Mouse (Mus musculus): ENCODE results near the gene Zfp958.
"Not testable (repeated sequence)": the region's sequence is repeated elsewhere in the genome, so short reads cannot be mapped to it uniquely, and the experiment has no call there.

The Zfp958 gene

DNA sequence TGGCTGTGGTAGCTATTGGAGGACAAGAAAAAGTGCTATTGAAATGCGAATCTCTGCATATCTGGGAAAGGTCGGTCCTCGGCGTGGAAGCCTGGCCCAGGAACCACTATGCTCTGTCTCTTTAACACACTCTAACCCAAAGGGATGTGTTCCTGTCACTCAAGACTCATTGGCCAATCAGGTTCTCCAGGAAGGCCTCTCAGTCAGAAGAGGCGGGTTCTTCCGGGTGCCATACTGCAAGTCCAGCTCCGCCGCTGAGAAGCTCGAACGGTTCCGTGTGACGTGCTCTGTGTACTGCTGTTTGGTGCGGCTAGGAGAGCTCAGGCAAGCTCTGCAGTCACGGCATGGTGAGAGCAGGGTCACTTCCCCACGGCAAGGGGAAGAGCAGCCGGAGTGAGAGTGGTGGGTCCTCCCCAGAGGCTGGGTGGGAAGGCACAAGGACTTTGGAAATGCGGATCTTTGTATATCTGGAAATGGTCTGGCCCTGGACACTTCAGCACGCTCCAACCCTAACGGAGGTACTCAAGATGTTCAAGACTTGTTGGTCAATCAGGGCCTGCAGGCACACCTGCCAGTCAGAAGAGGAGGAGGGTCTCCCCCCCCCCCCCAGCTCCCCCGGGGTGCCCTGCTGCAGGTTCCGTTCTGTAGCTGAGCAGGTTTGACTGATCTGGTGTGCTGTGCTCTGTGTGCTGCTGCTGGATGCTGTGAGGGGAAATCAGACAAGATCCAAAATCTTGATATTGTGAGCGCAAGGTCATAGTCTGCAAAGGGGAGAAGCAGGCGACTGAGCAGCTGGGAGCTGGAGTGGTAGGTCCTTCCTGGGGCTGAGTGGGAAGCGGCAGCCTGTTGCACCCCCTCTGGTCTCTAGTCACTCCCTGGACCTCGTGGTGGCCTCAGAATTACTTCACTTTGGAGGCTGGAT lies at the start of gene Zfp958:
Zfp958 (plus strand) TSS at position 236 of the 922 bp plus-strand sequence.
- DNase-seq (ENCODE audit: low spot score in 2 of 2): peak; percentile 97 to 98

DNA sequence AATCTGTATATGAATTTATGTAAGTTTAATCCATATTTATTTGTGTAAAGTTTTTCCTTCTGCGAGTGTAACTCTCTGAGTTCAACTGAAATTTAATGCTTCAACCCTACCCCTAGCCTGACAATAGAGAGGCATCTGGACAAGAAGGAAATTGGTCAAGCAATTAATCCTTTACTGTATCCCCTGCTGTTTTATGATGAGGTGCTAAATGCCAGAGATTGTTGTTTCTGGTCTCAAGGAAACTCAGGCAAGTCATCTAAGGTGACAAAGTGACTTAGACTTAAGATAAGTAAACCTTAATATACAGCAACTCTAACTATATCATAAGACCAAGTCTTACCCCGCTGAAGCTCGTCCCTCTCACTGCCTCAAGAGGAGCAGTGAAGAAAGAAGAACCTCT lies 31.0 kb upstream of the Zfp958 start:
- no peak for DNase-seq (ENCODE audit: low spot score in 2 of 2)

DNA sequence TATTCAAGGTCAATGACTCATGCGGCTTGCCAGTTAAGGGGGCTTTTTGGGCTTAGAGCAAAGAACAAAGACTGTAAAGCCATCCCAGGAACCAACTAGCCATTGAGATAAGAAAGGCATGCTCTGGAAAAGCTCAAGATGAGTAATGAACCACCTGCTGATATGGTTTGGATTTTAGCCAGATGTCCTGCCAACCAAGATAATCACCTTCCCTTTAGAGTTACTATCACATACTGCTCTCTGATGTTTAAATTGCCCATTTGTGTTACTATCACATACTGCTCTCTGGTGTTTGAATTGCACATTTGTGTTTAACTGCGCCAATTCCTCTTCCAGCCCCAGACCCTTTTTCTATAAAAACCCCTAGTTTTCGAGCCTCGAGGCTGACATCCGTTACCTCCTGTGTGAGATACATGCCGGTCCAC lies 30.2 kb upstream of the Zfp958 start:
- no peak for DNase-seq (ENCODE audit: low spot score in 2 of 2)

DNA sequence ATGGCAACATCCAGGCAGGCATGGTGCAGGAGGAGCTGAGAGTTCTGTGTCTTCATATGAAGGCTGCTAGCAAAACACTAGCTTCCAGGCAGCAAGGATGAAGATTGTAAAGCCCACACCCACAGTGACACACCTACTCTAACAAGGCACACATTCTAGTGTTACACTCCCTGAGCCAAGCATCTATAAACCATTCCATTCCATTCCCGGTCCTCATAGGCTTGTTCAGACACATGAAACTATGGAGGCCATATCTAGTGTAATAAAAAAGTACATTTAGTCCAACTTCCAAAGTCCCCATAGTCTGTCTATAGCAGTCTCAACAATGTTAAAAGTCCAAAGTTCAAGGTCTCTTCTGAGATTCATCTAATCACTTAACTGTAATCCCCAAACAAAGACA lies 28.3 kb upstream of the Zfp958 start:
- no peak for DNase-seq (ENCODE audit: low spot score in 2 of 2)

DNA sequence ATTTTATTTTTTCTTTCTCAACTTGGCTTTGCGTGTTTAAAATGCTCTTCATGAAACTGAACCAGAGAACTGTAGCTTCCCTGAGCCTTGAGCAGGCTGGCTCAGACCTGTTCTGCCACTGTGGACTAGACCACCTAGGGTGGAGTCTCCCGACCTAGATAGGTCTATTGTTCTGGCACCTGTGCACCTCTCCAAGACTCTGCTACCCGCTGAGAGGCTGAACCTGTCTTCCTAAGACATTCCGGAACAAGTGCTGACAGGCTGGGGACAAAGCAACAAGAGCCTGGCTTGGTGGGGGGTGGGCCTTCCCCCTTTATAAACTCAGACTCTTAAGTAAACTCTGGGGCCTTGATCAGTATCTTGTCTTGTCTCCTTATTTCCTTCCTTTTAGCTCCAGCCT lies 26.6 kb upstream of the Zfp958 start:
- DNase-seq (ENCODE audit: low spot score in 2 of 2): no peak

DNA sequence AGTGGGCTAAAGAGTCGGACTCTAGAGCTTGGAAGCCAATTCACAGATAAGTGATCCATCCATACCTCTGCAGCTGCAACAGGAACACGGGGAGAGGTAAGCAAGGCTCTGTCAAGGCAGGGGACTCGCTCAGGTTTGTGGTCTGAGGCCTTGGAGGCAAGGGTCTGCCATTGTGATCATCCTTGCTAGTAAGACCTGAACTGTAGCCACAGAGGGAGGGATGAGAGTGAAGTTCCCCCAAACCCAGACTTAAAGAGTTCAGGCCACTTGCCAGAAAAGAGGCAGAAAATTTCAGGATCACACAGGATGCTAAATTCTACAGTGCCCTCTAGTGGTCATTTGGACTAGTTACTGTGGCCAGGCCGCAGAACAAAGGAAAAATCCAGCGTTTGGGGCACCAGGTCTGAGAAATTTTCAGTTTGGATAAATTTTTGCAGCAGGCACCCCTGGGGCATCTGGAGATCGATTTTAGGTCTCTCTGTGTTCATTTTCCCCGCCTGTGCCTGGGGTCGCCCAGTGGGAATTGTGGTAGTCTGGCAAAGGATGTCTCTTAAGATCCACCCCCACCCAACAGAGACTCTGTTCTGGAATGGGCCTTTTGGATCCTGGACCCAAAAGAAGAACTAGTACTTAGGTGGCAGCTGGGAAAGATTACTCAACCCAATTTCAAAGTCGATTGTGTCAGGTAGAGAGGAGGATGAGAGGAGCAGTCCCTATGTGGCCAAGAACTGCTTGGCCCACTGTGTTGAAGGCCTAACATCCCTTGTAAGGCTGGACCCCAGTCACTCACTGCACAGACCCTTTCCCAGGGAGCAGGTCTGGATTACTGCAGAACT lies 24.6 kb upstream of the Zfp958 start:
- DNase-seq (ENCODE audit: low spot score in 2 of 2): peak; percentile 34 to 35

DNA sequence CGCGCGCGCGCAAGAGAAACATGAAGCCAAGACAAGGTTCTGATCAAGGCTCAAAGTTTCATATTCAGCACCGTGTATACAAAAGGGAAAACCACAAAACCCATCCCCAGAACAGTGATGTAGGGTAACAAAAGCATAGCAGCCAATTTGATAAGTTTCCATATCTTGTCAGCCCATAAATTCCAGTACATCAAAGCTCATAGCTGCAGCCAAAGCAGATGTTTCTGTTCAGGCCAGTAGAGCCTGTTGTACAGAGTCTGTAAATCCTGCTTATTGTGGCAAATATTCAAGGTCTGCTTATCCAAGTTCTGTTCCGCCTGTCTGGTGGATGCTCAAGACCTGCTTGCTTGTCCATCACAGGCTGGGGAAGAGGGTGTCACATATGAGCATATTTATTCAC lies 4.1 kb upstream of the Zfp958 start:
- no peak for DNase-seq (ENCODE audit: low spot score in 2 of 2)

DNA sequence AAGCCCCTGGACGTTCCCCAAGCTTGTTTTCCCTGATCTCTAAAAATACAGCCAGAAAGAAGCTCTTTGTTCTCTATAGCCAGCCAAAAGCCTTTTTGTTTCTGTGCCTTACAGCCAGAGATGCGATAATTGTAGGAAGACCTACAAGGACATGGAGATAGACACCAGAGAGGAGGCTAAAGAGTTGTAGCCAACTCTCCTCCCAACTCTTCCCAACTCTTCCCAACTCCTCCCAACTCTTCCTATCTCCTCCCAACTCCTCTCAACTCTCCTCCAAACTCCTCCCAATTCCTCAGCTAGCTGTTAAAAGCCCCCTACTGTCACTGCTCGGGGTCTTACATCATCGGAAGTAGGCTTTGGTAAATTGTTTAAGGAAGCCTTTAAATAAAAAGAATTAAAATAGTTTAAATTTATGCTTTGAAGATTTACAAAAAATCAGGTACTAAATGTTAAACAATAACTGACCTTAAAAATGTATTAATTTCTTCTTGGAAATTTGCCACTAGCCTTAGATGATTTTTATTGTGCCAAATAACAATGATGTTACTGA lies 1.3 kb upstream of the Zfp958 start:
- not testable (repeated sequence) for DNase-seq (ENCODE audit: low spot score in 2 of 2)

DNA sequence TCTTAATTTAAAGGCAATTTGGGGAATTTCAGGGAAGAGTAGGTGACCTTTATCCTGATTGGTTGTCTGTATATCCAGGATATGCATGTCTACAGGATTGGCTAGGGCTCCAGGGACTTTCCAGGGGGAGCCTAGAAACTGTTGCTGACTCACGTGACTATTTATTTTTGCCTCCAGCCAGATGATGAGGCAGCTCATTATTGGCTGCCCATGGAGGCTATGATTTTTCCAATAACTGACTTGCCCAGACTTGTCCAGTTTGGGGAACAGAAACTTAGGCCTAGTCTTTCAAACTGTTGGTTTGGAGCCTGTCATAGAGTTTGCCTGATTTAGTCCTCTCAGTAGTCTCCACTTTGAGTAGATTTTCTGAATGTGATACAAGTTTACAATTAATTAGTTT lies 14.4 kb downstream of the Zfp958 start:
- no peak for DNase-seq (ENCODE audit: low spot score in 2 of 2)

DNA sequence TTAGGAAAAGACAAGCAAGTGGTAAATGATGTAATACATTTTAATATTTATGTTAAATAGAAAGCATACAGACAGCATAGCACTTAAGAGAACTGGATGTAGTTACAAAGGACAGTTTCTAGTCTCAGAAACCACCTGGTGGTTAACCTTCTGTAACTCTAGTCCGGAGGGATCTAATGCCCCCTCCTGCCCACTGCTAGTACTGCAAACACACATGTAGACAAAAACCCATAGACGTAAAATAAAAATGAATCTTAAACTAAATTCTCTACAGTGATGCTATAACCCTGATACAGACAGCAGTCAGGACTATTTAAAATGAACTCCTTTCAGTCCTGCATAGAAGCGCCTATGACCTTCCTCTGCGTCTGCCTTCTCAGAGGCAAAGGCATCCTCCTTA lies 24.1 kb downstream of the Zfp958 start:
- no peak for DNase-seq (ENCODE audit: low spot score in 2 of 2)

DNA sequence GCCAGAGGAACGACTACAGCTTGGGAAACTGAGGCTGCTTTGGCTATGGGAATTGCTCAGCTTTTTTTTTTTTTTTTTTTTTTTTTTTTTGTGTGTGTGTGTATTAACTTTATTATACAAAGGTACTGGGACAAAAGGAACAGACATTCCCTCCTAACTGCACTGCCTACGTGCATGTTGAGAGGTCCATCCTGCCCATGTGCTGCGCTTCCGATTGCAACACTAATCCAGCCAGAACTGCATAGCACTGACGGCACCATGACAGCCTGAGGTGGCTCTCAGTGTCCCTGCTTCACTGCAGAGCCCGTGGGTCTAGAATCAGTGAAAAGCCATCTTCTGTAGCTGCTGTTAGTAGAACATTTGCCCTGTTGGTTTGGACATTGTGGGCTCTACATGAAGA lies 30.0 kb downstream of the Zfp958 start:
- DNase-seq (ENCODE audit: low spot score in 2 of 2): not testable (repeated sequence)

DNA sequence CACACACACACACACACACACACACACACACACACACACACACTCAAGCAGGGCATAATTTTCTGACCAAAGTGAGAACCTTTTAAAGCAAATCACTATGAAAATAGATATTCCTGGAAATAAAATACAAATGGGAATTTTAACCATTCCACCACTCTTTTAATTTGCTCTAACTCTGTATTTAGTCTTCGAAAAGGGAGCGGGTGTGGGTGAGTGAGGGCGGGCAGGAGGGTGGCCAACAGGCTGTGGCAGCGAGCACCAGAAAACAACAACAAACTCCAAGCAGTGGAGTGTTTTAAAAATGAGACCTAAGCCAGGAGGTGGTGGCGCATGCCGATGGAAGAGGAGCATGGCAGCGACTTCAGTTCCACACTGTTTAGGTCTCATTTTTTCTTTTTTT lies 43.6 kb downstream of the Zfp958 start:
- DNase-seq (ENCODE audit: low spot score in 2 of 2): peak in 1 of 2 experiments; percentile 40

DNA sequence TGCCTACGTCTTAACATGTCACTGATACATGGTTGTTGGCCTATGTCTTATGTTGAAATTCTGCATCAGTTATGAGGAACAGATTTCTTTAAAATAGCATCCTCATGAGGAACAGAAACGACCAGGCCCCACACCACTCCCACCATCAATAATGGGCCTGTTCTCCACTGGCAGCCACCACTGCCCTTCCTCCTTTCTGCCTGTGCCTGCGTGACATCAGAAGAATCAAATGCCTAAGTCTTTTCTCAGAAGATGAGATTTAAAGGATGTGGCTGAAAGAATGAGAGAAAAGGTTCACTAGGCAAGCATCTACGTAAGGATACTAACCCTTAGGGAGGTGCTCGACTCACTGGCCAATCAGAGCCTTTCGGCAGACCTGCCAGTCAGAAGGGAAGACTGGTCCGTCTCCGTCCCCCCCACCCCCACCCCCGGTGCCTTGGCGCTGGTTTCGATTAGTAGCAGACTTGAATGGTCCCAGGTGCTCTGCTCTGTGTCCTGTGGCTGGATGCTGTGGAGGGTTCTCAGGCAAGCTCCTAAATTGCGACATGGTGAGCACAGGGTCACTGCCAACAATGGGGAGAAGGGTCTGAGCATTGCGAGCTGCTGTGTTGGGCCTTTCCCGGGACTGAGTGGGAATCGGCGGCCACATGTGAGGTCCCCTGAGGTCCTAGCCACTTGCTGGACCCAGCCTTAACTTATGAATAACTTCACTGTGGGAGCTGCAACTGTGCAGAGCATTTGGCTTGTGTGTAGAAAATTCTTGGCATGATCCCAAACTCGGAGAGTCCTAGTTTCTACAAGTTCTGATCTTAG lies 62.4 kb downstream of the Zfp958 start:
- peak; percentile 26 to 31 for DNase-seq (ENCODE audit: low spot score in 2 of 2)

DNA sequence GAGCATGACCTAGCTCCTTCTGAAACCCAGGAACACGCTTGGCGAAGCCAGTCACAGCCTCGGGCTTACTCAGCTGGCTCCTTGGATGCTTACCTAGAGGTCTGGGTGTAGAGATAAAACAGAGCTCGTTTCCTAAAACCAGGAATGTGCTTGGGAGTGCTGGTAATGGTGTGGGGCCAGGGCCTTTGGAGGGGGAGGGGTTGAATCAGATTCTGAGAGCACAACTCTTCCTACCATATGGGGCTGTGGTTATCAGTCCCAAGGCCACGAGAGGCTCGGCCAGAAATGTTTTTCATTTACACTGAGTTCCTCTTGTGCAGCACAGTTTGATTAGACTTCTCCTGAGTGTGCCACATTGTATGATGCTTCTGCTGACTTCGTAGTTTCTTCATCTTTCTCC lies 63.6 kb downstream of the Zfp958 start:
- DNase-seq (ENCODE audit: low spot score in 2 of 2): peak; percentile 27 to 43

DNA sequence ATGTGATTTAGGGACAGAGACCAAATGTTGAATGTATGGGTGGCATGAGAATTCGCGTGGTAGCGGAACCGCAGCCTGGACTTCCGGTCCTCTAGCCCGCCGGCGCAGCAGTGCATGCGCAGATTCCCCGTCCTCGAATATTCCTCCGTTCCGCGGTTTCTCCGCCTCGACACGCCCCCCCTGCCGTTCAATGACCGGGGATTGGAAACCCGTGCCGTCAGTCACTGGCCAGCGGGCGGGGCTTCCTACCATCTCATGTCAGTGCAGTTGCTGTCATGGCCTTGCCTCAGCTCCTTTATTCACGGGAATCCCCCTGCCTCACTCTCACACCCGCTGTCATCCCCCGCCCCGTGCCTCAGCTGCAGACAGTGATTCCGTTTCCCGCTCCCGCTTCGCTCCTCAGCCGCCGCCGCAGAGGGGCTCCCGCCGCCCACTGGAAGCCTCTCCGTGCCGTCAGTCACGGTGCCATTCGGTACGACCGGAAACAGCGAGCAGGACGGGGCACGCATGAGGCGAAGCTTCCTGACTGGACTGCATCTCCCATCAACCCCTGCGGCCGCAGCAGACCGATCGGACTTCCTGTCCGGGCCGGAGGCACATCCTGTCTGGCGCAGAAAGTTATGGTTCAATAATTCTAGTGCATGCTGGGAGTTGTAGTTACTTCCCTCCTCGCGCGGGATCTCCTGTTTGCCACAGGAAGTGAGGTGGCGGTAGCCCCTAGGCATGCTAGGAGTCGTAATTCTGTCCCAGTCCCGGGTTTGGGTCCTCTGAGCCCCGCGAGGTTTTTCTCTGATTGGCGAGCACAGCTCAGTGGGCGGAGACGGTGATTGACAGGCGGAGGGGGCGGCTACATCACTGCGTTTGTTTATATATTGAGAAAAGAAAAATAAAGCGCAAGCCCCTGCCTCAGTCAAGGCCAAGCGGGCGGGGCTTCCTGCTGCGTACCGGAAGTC lies 64.6 kb downstream of the Zfp958 start:
- peak; percentile 99 to 100 for DNase-seq (ENCODE audit: low spot score in 2 of 2)

DNA sequence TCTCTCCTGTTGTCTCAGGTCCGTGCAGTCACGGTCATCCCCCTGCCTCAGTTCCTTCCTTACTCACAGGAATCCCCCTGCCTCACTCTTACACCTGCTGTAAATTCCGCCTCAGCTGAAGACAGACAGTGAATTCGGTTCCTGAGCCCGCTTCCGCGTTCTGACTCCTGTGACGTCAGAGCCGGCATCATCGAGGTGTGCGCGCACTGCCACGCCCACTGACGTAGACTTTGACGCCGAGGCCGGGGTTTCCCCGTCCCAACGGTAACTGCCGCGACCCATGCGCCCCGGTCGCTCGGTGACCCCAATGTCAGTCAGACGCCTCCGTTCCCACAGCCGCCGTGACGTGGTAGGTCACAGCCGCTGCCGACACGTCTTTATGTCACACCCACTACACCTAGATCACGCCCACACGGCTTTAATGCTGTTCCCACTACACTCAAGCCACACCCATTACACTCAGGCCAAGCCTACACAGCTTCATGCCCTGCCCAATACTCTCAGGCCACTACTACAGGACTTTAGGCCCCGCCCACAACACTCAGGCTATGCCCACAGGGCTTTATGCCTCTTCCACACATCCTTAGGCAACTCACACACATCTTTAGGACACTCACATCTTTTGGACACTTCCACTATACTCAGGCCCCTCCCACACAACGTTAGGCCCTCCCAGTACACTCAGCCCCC lies 65.4 kb downstream of the Zfp958 start:
- peak; percentile 91 to 94 for DNase-seq (ENCODE audit: low spot score in 2 of 2)

DNA sequence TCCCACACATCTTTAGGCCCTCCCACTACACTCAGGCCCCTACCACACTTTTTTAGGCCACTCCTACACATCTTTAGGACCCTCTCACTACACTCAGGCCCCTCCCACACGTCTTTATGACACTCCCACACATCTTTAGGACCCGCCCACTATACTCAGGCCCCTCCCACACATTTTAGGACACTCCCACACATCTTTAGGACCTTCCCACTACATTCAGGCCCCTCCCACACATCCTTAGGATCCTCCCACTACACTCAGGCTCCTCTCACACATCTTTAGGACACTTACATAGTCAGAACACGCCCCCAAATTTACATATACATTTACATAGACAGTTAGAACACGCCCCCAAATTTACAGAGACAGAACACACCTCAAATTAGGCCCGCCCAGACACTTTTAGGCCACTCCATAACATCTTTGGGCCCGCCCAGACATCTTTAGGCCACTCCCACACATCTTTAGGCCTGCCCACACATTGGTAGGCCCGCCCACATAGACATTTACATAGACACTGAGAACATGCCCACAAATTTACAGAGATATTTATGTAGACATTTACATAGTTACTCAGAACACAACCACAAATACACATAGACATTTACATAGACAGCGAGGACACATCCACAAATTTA lies 66.1 kb downstream of the Zfp958 start:
- DNase-seq (ENCODE audit: low spot score in 2 of 2): peak; percentile 40 to 77

DNA sequence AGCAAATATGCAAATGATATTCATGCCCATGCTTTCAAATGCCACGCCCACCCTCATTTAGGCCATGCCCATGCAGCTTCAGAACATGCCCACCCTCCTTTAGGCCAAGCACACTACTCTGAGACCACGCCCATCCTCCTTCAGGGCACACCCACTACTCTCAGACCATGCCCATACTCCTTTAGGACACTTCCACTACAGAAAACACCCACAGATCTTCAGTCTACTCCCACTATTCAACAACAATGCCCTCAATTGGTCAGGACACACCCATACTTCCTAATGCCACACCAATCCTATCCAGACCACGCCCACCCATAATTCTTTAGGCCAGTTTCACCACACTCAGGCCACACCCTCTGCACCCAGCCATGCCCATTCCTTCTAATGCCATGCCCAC lies 66.8 kb downstream of the Zfp958 start:
- DNase-seq (ENCODE audit: low spot score in 2 of 2): peak; percentile 38 to 70
